Mouse (Mus musculus): ENCODE results near the gene Mrpl53.

DNA sequence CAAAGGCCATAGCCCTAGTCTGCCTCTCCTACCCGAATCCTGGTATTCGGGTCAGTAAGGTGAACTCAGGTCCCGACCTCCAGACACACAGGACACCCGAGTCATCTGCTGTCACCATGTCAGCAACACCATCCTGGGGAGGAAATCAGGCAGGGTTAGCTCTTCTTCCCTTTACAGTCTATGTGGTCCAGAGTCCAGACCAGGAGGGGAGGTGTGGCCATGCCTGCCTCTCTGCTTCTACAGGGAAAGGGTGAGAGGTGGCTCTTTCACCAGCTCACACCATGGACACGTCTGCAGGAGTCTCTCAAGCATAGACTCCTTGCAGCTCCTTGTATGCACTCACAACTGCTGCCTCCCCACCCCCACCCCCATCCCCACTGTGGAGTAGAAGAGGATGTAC is 44.6 kb downstream of the Mrpl53 start:
- TF ChIP-seq CTCF (IDR thresholded peaks at IDR 0.05; ENCODE audit: control insufficient read depth, insufficient read depth, insufficient read length) (no peak), CEBPB (IDR thresholded peaks at IDR 0.05; ENCODE audit: low read depth) (no peak), MYOD1 (IDR thresholded peaks at IDR 0.05; ENCODE audit: control insufficient read depth, insufficient read length, low read depth) (no peak), MAX (IDR thresholded peaks at IDR 0.05) (no peak)

Measured in C2C12 (cell line).